Mouse (Mus musculus) thymus, adult 2 months (tissue): ENCODE measurements around the gene Zfp444. TPM values are rescaled to one million over a fixed set of nuclear protein-coding genes. Genes with fewer than 3 reads are reported as not detected.
A peak's percentile ranks its signal among the peaks of the same experiment; 100 is the strongest.
"Not testable (repeated sequence)": the region's sequence is repeated elsewhere in the genome, so short reads cannot be mapped to it uniquely, and the experiment has no call there.

Experiments
- DNase-seq: peaks from one replicate; pipeline ENCODE4 v3.0.0; 2021
- H3K27ac ChIP-seq: fragments of 200-500 bp; 2 replicates; pipeline ENCODE4 v1.5.1; 2012; ENCODE audit warnings: low read length, control low read depth; ENCODE audit not compliant: control insufficient read depth, insufficient read depth
- H3K27me3 ChIP-seq: fragments of 200-500 bp; 2 replicates; pipeline ENCODE4 v1.6.1; 2012; ENCODE audit warnings: mild to moderate bottlenecking, low read length, moderate library complexity, mixed read lengths; ENCODE audit not compliant: control insufficient read depth, insufficient read depth
- H3K36me3 ChIP-seq: fragments of 200-500 bp; 2 replicates; pipeline ENCODE4 v1.6.1; 2012; ENCODE audit warnings: mild to moderate bottlenecking, low read length, moderate library complexity; ENCODE audit not compliant: control insufficient read depth, insufficient read depth
- H3K4me1 ChIP-seq: fragments of 200-500 bp; replicated peaks from 2 replicates; pipeline ENCODE4 v1.6.1; 2012; ENCODE audit warnings: low read length; ENCODE audit not compliant: control insufficient read depth, insufficient read depth
- H3K4me3 ChIP-seq: fragments of 200-500 bp; 2 replicates; pipeline ENCODE4 v1.5.1; 2012; ENCODE audit warnings: mild to moderate bottlenecking, low read length, control low read depth, moderate library complexity; ENCODE audit not compliant: control insufficient read depth, insufficient read depth
- CTCF ChIP-seq: fragments of 200-500 bp; IDR thresholded peaks from 2 replicates; pipeline ENCODE4 v1.5.1; 2012; ENCODE audit warnings: mild to moderate bottlenecking, control low read depth, low read length, moderate library complexity, borderline replicate concordance; ENCODE audit not compliant: control insufficient read depth, poor library complexity, insufficient read depth; ENCODE audit errors: extremely low read depth
- POLR2A ChIP-seq: fragments of 200-500 bp; IDR thresholded peaks from 2 replicates; pipeline ENCODE4 v1.6.1; 2012; ENCODE audit warnings: mild to moderate bottlenecking, low read length, control low read depth, moderate library complexity; ENCODE audit not compliant: control insufficient read depth, poor library complexity, insufficient read depth; ENCODE audit errors: extremely low read depth
- WGBS: fragments of 180-500 bp; shearing (Covaris S2); methylation state at CpG from one replicate; pipeline ENCODE4 v1.1.7; 2018; 5-methylcytosine and 5-hydroxymethylcytosine counted together
- polyA plus RNA-seq: library from polyadenylated mRNA; depleted of rRNA; stranded (reverse); fragments of >200 nt; gene quantifications from 2 replicates; pipeline ENCODE4 v1.2.3, GENCODE M21; 2012

Gene Zfp444
- polyA plus RNA-seq, 1 experiment = 73.1 TPM

- H3K27ac ChIP-seq = no peak overlapping the region
- peaks cover under 1% of the 10 kb centered on the region; the same call in 1 of the 2 replicates for H3K36me3 ChIP-seq
- peak; percentile 62 for DNase-seq
- no peak for TF ChIP-seq POLR2A
- TF ChIP-seq CTCF = peak; percentile 84; the same call in 1 of the 2 replicates
- H3K4me1 ChIP-seq = no peaks in the 10 kb centered on the region
- 22% methylated on average over 5 of the region's 5 CpGs for WGBS
- H3K4me3 ChIP-seq = no peak overlapping the region
- H3K27me3 ChIP-seq = no peaks in the 10 kb centered on the region
Observed at GRCm38 (mm10) chr7:6194129-6194528, 22.1 kb downstream of the Zfp444 start.

DNA sequence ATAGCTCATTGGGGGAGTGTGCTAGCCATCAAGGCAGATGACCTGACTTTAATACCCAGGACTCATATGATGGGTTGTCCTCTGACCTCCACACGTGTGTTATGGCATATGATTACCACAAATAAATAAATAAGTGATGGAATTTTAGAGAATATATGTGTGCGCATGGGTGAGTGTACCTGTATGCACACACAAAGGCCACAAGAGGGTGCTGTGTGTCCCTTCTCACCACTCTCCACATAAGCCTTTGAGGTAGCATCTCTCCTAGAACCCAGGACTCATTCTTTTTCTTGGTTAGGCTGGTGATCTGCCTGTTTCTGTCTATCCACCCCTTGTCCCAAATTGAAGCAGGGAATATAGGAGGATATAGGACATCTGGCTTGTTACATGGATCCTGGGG, 23.8 kb downstream of the Zfp444 start:
- Histone ChIP-seq H3K27ac (no peak overlapping the region), H3K36me3 (no peaks in the 10 kb centered on the region), H3K27me3 (no peaks in the 10 kb centered on the region), H3K4me1 (no peaks in the 10 kb centered on the region), H3K4me3 (no peak overlapping the region)
- DNase-seq = no peak
- TF ChIP-seq CTCF = no peak
- TF ChIP-seq POLR2A = no peak
- WGBS = 52% methylated on average over 2 of the region's 2 CpGs

GRCm38 (mm10) chr7:6196790-6197189, 24.8 kb downstream of the Zfp444 start, which contains the start of gene Galp:
Galp (plus strand) TSS chr7:6197090.
- WGBS = 55% methylated on average over 3 of the region's 3 CpGs
- TF ChIP-seq POLR2A (no peak), CTCF (no peak)
- Histone ChIP-seq H3K4me3 (no peak within 1 kb of the TSS), H3K4me1 (no peaks in the 10 kb centered on the region), H3K27me3 (no peaks in the 10 kb centered on the region), H3K36me3 (no peaks in the 10 kb centered on the region), H3K27ac (no peak within 1 kb of the TSS)
- no peak for DNase-seq

DNA sequence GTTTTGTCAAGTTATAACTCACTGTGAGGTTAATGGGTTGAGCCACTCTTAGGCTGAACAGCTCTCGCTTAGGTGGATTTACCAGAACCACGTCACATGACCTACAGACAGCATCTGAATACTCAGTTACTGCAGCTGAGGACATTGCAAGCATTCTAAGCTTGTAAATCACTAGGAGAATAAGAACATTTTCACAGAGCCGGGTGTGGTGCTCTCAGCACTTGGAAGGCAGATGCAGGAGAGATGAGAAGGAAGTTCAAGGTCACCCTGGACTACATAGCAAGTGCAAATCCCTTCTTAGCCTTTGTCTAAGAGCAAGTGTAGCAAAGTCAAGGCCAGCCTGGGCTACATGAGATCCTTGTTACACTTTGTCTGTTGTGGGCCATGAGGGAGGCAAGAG, 32.2 kb downstream of the Zfp444 start:
- Histone ChIP-seq H3K27me3 (no peaks in the 10 kb centered on the region), H3K36me3 (no peaks in the 10 kb centered on the region), H3K4me3 (no peak overlapping the region), H3K4me1 (no peaks in the 10 kb centered on the region), H3K27ac (no peak overlapping the region)
- WGBS = 81% methylated on average over 3 of the region's 3 CpGs
- TF ChIP-seq CTCF = no peak
- no peak for TF ChIP-seq POLR2A
- DNase-seq = no peak

- 42% methylated on average over 5 of the region's 5 CpGs for WGBS
- no peaks in the 10 kb centered on the region for H3K4me1 ChIP-seq
- H3K27me3 ChIP-seq = no peaks in the 10 kb centered on the region
- no peak overlapping the region for H3K27ac ChIP-seq
- no peak for TF ChIP-seq POLR2A
- TF ChIP-seq CTCF = peak; percentile 69; the same call in 1 of the 2 replicates
- DNase-seq = peak; percentile 46
- H3K36me3 ChIP-seq = no peaks in the 10 kb centered on the region
- no peak overlapping the region for H3K4me3 ChIP-seq
Observed at GRCm38 (mm10) chr7:6213144-6213543, 41.1 kb downstream of the Zfp444 start.

DNA sequence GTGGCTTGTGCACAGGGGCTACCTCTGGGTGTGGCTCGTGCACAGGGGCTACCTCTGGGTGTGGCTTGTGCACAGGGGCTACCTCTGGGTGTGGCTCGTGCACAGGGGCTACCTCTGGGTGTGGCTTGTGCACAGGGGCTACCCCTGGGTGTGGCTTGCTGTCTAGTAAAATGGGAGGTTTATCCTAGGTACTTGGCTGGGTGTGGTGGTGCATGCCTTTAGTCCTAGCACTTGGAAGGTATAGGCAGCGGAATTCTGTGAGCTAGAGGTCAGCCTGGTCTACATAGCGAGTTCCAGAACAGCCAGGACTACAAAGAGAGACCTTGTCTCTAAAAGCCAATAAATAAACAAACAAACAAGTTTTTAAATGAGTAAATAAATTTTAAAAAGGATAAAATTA, 42.7 kb downstream of the Zfp444 start:
- H3K27ac ChIP-seq, H3K27me3 ChIP-seq, H3K36me3 ChIP-seq, DNase-seq, H3K4me1 ChIP-seq, H3K4me3 ChIP-seq: not testable (repeated sequence)
- WGBS = 79% methylated on average over 4 of the region's 4 CpGs

DNA sequence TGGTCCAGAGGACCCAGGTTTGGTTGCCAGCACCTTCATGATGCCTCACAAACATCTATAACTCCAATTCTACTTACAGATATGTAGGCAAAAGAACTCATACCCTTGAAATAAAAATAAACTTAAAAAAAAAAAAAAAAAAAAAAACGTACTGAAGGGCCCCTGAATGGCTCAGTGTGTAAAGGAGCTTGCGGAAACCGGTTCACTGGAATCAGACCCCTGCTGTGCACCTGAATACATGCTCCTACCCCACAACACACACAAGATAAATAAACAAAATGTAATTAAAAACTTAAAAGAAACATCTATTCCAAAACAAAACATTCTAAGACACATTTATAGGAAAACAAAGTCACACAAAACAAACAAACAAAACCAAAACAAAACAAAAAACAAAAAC, 48.1 kb downstream of the Zfp444 start:
- no peak for DNase-seq
- 61% methylated on average over 3 of the region's 3 CpGs for WGBS

More for the DNA sequence above, 48.1 kb downstream of the Zfp444 start:
- Histone ChIP-seq H3K27me3 (no peaks in the 10 kb centered on the region), H3K36me3 (no peaks in the 10 kb centered on the region), H3K4me3 (no peak overlapping the region), H3K4me1 (no peaks in the 10 kb centered on the region), H3K27ac (no peak overlapping the region)
- no peak for TF ChIP-seq CTCF
- TF ChIP-seq POLR2A = no peak
